Mouse (Mus musculus): ENCODE measurements around the gene Vrk3. TPM values are rescaled to one million over a fixed set of nuclear protein-coding genes. Genes with fewer than 3 reads are reported as not detected.
"Not testable (repeated sequence)": the region's sequence is repeated elsewhere in the genome, so short reads cannot be mapped to it uniquely, and the experiment has no call there.

Gene Vrk3
- polyA plus RNA-seq, 1 experiment from 2014 or later: 51.5 TPM

DNA sequence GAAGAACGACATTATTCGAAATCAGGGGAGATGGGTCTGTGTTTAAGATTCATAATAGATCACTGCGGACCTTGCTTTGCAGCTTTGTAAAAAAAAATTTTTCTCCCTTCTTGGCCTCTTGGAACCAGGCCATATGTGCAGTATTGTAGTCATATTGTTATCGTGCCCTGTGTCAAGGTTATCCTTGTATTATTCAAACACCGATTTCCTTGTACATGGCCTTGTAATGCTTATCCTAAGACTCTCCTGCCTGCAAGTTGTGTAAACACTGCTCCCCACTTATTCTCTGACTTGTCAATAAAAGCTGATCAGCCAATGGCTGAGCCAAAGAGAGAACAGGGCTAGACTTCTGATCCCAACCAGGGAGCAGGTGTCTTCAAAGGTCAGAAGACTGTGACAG, 26.2 kb upstream of the Vrk3 start:
- DNase-seq (ENCODE audit: low read depth, low spot score) (no peak), ATAC-seq (no peak)
- ChIA-PET POLR2A (interaction anchor here (1.5 kb wide), 1 partner anchor 105 kb away, joined by 5 read pairs; no protein-coding TSS in a partner anchor), CTCF (no interaction called here)
- in situ Hi-C loops (cut with MboI; ENCODE audit: low pct_unique_long_range_greater_than_20kb): loop anchor here (25.0 kb wide), 1 partner anchor 240 kb away; the partner anchor contains the start of gene Cpt1c
- no peaks in the 10 kb centered on the region for H3K27me3 ChIP-seq
- no peak for TF ChIP-seq CTCF (IDR thresholded peaks at IDR 0.05)

GRCm38 (mm10) chr7:44724316-44724715, 23.9 kb upstream of the Vrk3 start:
- CTCF ChIA-PET: interaction anchor here (0.7 to 1.4 kb wide), 2 partner anchors 20 to 100 kb away, joined by 3 to 6 read pairs; no protein-coding TSS in a partner anchor
- TF ChIP-seq CTCF (IDR thresholded peaks at IDR 0.05): peak; percentile 46

DNA sequence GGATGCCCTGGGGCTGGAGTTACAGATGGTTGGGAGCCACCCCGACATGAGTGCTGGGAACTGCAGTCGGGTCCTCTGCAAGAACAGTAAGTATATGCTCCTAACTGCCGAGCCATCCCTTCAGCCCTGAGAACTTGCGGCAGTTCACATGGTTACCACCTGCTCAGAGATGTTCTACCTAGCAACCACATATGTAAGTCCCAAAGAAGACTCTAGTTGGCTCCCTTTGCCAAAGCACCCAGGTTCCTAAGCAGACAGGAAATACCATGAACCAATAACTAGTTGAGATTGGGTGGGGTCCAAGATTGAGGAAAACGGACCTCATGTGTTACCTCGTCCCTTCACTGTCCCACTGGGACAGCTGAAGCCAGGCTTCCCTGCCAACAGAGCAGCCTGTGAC, 21.9 kb upstream of the Vrk3 start:
- in situ Hi-C loops (cut with MboI; ENCODE audit: low pct_unique_long_range_greater_than_20kb): no loop called here
- CTCF ChIA-PET: interaction anchor here (1.3 to 1.4 kb wide), 2 partner anchors 12 to 13 kb away, joined by 3 to 4 read pairs; no protein-coding TSS in a partner anchor

More at GRCm38 (mm10) chr7:44724316-44724715, 23.9 kb upstream of the Vrk3 start:
- POLR2A ChIA-PET: interaction anchor here (0.6 kb wide), 1 partner anchor 15 kb away, joined by 4 read pairs; no protein-coding TSS in a partner anchor
- H3K27me3 ChIP-seq: no peaks in the 10 kb centered on the region
- in situ Hi-C loops (cut with MboI; ENCODE audit: low pct_unique_long_range_greater_than_20kb): loop anchor here (25.0 kb wide), 1 partner anchor 238 kb away; the partner anchor contains the start of gene Cpt1c
- ATAC-seq (no peak), DNase-seq (ENCODE audit: low read depth, low spot score) (no peak)

GRCm38 (mm10) chr7:44727151-44727550, 21.1 kb upstream of the Vrk3 start:
- ATAC-seq (no peak), DNase-seq (ENCODE audit: low read depth, low spot score) (no peak)
- ChIA-PET POLR2A (no interaction called here), CTCF (interaction anchor here (1.3 to 1.4 kb wide), 2 partner anchors 11 to 14 kb away, joined by 3 to 4 read pairs; no protein-coding TSS in a partner anchor)
- TF ChIP-seq CTCF (IDR thresholded peaks at IDR 0.05): no peak
- H3K27me3 ChIP-seq: no peaks in the 10 kb centered on the region
- in situ Hi-C loops (cut with MboI; ENCODE audit: low pct_unique_long_range_greater_than_20kb): no loop called here

More for the DNA sequence above, 21.9 kb upstream of the Vrk3 start:
- DNase-seq (ENCODE audit: low read depth, low spot score) (no peak), ATAC-seq (no peak)
- POLR2A ChIA-PET: no interaction called here
- TF ChIP-seq CTCF (IDR thresholded peaks at IDR 0.05): no peak
- no peaks in the 10 kb centered on the region for H3K27me3 ChIP-seq

DNA sequence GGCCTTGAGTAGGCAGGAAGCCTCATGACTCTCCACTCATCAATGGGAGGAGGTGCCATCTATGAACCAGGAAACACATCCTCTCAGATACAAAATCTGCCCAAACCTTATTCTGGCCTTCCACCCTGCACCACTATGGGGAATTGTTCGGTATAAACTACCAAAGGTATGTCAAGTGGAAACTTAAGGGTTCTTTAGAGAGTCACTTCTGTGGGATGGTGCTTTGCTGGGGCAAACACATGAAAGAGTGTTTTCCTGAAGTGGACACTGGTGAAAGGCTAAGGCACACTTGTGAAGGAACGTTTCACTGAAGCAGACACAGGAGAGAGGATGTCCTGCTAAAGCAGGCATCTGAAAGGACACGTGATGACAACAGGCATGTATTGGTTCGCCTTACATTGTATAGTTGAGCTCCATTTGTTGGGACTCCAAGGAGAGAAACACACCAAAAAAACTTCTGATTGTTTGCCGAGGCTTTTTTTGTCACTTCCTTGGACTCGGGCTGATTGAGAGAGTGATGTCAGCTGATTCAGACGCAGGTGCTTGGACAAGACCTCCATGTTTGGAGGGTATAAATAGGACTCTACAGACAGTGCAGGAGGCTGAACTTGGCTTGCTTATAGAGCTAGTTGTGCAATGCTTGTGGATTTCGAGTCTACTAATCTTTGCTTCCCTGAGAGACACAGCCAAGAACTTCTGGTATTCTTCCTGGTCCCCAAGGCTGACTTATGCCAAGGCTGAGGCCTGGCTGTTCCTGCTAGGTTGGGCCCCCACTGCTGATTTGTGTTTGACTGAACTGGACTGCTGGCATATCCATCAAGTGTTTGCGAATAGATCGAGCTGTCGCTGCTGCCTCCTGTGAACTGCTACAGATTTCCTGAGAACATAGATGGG, 19.9 kb upstream of the Vrk3 start:
- no peak for DNase-seq (ENCODE audit: low read depth, low spot score)
- CTCF ChIA-PET: no interaction called here
- POLR2A ChIA-PET: no interaction called here

DNA sequence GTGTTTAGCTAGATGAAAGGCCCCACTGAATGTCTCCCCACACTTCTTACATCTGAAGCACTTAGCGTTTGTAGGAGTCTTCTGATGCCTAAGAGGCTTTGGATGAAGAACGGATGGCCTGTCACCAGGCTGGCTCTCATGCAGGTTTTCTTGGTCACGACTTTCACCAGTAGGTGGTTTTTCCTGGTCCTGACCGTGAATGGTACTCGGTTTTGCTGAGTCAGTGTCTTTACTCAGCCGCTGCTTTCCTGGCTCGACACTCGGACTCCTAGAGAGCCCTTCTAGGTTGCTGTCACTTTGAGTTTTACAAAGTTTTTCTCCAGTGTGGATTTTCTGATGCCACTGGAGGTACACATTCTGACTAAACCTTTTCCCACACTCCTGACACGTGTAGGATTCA, 14.5 kb upstream of the Vrk3 start:
- DNase-seq (ENCODE audit: low read depth, low spot score) (no peak), ATAC-seq (no peak)
- no peak for TF ChIP-seq CTCF (IDR thresholded peaks at IDR 0.05)
- in situ Hi-C loops (cut with MboI; ENCODE audit: low pct_unique_long_range_greater_than_20kb): no loop called here
- POLR2A ChIA-PET: no interaction called here
- H3K27me3 ChIP-seq: no peaks in the 10 kb centered on the region
- CTCF ChIA-PET: no interaction called here

More for the DNA sequence above, 19.9 kb upstream of the Vrk3 start:
- H3K27me3 ChIP-seq: no peaks in the 10 kb centered on the region
- TF ChIP-seq CTCF (IDR thresholded peaks at IDR 0.05): no peak
- in situ Hi-C loops (cut with MboI; ENCODE audit: low pct_unique_long_range_greater_than_20kb): no loop called here
- ATAC-seq: no peak

DNA sequence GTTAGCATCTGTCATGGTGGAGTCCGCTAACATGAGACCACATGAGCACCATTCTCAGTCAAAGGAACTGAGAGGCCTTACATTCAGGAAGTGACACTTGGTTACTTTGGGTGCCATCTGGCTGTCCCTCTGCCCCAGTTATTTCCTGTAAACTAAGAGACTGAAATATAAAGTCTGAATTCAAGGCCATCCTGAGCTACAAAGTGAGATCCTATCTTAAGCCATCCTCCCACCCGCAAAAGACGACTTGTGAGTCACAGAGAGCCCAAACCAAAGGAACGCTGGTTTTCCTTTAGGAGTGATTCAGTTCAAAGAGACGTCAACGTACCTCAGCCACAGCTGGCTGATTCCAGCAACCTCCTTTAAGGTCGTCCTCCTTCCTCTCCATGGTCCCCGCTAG, 6.9 kb upstream of the Vrk3 start:
- no peak for TF ChIP-seq CTCF (IDR thresholded peaks at IDR 0.05)

GRCm38 (mm10) chr7:44744270-44744669, 3.9 kb upstream of the Vrk3 start:
- POLR2A ChIA-PET: interaction anchor here (0.6 kb wide), 1 partner anchor 22 kb away, joined by 3 read pairs; no protein-coding TSS in a partner anchor
- H3K27me3 ChIP-seq: no peaks in the 10 kb centered on the region
- TF ChIP-seq CTCF (IDR thresholded peaks at IDR 0.05): no peak
- DNase-seq (ENCODE audit: low read depth, low spot score) (no peak), ATAC-seq (no peak)
- in situ Hi-C loops (cut with MboI; ENCODE audit: low pct_unique_long_range_greater_than_20kb): no loop called here
- CTCF ChIA-PET: interaction anchor here (0.9 to 1.2 kb wide), 3 partner anchors 10 to 80 kb away, joined by 3 to 5 read pairs (median 3); no protein-coding TSS in a partner anchor

More for the DNA sequence above, 6.9 kb upstream of the Vrk3 start:
- no peak for ATAC-seq
- H3K27me3 ChIP-seq: no peaks in the 10 kb centered on the region
- ChIA-PET CTCF (interaction anchor here (1.4 kb wide), 1 partner anchor 30 kb away, joined by 3 read pairs; no protein-coding TSS in a partner anchor), POLR2A (no interaction called here)
- no peak for DNase-seq (ENCODE audit: low read depth, low spot score)
- in situ Hi-C loops (cut with MboI; ENCODE audit: low pct_unique_long_range_greater_than_20kb): no loop called here

DNA sequence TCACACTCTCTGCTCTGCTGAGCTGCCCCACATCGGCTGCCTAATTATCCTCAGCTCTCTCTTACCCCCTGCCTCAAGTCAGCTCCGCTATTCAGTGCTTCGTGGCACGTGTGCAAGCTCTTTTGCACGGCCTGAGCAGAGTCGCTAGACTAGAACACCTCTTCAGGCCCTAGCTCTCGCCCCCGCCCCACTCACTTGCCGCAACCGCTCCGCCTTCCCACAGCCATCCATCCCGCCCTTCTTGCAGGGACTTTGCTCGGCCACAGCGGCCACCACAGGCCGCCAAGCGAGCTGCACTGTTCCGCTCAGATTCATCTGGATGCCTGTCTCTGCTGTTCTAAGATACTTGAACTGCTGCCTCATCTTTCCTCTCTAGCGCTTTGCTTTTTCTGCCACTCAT, 3.1 kb upstream of the Vrk3 start:
- in situ Hi-C loops (cut with MboI; ENCODE audit: low pct_unique_long_range_greater_than_20kb): loop anchor here (5.0 kb wide), 1 partner anchor 72 kb away; the partner anchor contains the start of genes Atf5, Il4i1 and Nup62
- CTCF ChIA-PET: interaction anchor here (0.6 to 1.6 kb wide), 10 partner anchors 8 to 100 kb away, joined by 3 to 5 read pairs (median 4); no protein-coding TSS in a partner anchor
- POLR2A ChIA-PET: interaction anchor here (0.6 kb wide), 1 partner anchor 22 kb away, joined by 3 read pairs; no protein-coding TSS in a partner anchor
- TF ChIP-seq CTCF (IDR thresholded peaks at IDR 0.05): peak; percentile 58
- ATAC-seq: peak; percentile 81
- DNase-seq (ENCODE audit: low read depth, low spot score): no peak
- no peaks in the 10 kb centered on the region for H3K27me3 ChIP-seq

DNA sequence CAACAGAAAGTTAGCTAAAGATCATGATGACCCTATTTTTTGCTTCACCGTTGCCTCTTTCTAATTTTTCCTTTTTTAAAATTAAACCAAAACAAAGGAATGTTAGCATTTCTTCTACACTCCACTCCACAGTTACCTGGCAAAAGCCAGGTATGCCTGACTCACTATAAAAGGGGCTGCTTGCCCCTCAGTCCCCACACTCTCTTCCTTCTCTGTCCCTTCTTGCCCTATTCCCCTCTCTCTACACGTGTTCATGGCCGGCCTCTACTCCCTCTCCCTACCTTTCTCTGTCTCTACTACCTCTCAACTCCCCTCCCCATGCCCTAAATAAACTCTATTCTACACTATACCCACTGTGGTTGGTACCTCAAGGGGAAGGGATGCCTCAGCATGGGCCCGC, 1.1 kb upstream of the Vrk3 start:
- no peaks in the 10 kb centered on the region for H3K27me3 ChIP-seq
- in situ Hi-C loops (cut with MboI; ENCODE audit: low pct_unique_long_range_greater_than_20kb): loop anchor here (5.0 kb wide), 1 partner anchor 70 kb away; the partner anchor contains the start of genes Atf5, Il4i1 and Nup62
- DNase-seq (ENCODE audit: low read depth, low spot score) (no peak), ATAC-seq (no peak)
- CTCF ChIA-PET: no interaction called here
- POLR2A ChIA-PET: no interaction called here
- TF ChIP-seq CTCF (IDR thresholded peaks at IDR 0.05): no peak

- POLR2A ChIA-PET; ATAC-seq; CTCF ChIA-PET; DNase-seq (ENCODE audit: low read depth, low spot score); in situ Hi-C loops (cut with MboI; ENCODE audit: low pct_unique_long_range_greater_than_20kb); H3K27me3 ChIP-seq: not testable (repeated sequence)
These were observed 2.7 kb downstream of the Vrk3 start, which contains the start of gene Zfp473 for GRCm38 (mm10) chr7:44750950-44751349. TSS of gene Zfp473 (minus strand) at chr7:44751050.
